Mouse (Mus musculus) v-Abl transformed pro-B cells (cell line): ENCODE measurements around the gene Xlr5a.
"Not testable (repeated sequence)": the region's sequence is repeated elsewhere in the genome, so short reads cannot be mapped to it uniquely, and the experiment has no call there.

ENCODE experiments used
- in situ Hi-C, 2 experiments: fragments of 400-800 bp; cut with MboI; formaldehyde crosslinking; loops; one replicate each; pipeline ENCODE4 v1.15.1; 2025; ENCODE audit not compliant: unreplicated experiment in 2 of 2

The Xlr5a gene

DNA sequence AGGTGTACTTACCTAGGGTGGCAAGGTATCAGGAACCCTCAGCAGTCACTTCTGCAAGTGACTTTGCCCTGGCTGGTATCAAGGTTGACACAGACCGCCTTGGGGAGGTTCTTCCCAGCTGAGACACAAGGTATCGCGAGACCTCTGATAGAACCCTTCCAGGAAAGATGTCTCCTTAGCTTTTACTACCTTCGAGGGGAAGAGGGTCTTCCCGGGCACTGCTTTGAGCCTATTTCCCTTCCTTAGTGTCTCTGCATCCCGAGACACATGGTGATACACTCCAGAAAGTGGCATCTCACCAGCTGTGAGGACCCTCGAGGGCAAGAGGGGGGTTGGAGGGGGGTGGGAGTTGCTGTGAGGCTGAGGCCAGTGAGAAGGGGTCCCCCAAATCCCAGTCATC lies 143.4 kb downstream of the Xlr5a start, which contains the start of gene DXBay18:
TSS of gene DXBay18 (minus strand) at position 101 of the 400 bp plus-strand sequence.
- in situ Hi-C loops, result not testable (repeated sequence)

DNA sequence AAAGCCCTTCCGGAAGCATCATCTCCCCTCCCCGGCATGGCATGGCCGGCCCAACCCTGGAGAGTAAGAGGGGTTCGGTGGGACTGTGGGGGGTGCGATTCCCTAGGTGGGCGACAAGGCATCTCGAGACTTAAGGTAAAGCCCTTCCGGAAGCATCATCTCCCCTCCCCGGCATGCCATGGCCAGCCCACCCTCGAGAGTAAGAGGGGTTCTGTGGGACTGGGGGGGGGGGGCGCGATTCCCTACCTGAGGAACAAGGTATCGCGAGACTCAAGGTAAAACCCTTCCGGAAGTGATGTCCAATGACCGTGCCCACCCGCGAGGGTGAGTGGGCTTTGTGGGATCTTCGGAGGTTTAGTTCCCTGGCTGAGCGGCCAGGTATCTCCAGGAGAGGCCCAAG lies 144.3 kb downstream of the Xlr5a start, which contains the start of gene Xlr5b:
TSS of gene Xlr5b (plus strand) at position 301 of the 400 bp plus-strand sequence.
- in situ Hi-C loops, result not testable (repeated sequence)

DNA sequence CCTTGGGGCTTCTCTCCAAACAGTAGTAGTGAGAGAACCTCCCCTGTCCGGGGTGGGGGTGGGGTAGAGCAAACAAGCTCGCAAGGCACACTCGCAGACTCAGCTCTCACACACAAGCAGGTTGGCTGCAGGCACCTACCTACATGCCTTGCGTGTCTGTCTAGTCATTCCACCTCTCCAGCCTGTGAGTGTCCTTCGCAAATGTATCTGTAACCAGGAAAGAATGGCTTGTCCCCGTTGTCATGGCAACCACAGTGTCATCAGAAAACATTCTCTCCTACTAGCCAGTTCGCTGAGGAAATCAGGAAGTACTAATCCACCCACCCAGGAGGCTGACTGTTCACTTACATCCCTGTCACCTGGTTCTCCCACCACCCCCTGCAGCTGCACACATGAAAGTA lies 149.6 kb downstream of the Xlr5a start:
- in situ Hi-C loops, result not testable (repeated sequence)

DNA sequence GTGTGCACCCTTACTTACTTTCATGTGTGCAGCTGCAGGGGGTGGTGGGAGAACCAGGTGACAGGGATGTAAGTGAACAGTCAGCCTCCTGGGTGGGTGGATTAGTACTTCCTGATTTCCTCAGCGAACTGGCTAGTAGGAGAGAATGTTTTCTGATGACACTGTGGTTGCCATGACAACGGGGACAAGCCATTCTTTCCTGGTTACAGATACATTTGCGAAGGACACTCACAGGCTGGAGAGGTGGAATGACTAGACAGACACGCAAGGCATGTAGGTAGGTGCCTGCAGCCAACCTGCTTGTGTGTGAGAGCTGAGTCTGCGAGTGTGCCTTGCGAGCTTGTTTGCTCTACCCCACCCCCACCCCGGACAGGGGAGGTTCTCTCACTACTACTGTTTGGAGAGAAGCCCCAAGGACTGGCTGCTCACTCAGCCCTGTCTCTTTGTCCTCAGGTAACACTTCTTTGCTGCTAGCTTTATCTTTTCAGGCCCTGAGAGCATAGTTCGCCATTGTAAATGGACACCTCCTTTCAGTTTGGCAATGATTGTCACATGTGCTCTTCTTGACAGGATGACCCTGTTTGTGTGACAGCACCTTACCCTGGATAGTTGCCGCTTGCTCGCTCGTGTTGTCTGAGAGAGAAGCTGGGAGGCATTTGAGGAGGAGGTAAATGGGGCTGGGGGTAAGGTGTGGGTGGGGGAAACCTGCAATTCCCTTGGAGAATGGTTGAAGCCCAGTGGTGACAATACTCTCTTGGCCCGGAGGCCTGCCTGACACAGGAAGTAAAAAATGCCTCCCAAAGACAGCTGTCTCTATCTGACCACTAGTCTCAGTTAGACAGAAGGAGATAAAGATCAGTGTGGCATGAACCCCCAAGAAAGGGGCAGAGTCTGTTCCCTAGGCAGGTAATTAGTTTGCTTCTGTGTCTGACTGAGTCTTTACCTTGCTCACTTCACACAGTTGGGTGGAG lies 169.6 kb downstream of the Xlr5a start:
- in situ Hi-C loops, result not testable (repeated sequence)

DNA sequence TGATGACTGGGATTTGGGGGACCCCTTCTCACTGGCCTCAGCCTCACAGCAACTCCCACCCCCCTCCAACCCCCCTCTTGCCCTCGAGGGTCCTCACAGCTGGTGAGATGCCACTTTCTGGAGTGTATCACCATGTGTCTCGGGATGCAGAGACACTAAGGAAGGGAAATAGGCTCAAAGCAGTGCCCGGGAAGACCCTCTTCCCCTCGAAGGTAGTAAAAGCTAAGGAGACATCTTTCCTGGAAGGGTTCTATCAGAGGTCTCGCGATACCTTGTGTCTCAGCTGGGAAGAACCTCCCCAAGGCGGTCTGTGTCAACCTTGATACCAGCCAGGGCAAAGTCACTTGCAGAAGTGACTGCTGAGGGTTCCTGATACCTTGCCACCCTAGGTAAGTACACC lies 176.0 kb downstream of the Xlr5a start, which contains the start of gene Gm14685:
TSS of gene Gm14685 (plus strand) at position 301 of the 400 bp plus-strand sequence.
- in situ Hi-C loops, result not testable (repeated sequence)

DNA sequence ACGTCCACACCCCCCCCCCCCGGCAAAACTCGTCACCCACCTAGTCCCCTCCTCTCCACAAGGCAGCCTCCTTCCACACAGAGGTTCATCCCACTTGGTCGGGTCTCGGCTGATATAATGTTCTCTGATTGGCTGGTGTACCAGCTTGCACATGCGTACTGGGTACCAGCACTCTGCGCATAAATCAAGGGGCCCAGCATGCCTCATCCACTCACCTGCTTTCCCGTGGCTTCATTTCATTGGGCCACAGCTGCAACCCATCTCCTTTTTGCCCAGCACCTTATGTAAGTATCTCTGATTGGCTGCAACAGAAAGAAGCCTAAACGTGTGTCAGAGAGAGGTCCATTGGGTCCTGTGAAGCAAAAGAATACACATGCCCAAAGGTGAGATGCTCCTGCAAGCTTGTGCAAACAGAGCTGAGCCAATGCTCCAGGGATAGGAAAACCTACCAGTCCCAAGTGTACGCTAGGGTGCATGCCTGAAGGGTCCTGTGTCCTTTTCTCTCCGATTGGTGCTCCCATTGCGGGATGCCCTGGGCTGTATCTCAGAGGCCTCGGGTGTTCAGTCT lies 195.8 kb downstream of the Xlr5a start, which contains the start of gene Xlr3a:
TSS of gene Xlr3a (minus strand) at position 155 of the 568 bp plus-strand sequence.
- in situ Hi-C loops, result not testable (repeated sequence)

DNA sequence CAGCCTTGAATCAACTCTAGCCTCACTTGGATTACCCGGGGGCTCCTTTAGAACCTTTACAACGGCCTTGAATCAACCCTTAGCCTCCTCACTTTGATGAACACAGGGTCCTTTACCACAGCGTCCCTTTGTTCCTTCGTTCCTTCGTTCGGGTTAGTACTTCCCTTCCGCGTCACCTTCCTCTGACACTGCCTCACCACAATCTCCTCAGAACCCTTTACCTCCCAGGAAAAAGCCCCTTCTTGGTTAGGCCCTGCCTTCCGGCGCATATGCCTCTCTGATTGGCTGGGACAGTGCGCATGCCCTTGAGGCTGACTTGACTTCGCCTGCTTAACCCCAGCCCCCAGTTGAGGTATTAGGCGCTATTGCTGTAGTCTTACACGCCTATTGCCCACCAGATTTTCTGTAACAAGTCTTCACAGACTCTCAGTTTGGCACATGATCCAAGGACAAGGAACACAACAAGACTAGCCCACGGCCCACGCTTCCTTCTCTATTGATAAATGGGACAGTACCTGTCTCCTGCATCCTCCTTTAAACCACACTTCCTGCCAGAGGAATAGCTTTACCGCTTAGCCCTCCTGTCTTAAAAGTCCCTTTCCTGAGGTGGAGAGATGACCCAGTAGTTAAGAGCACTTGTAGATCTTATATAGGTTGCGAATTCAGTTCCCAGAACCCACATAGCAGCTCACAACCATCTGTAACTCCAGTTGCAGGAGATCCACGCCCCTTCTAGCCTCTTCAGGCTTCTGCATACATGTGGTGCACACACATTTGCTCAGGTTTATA lies 210.3 kb downstream of the Xlr5a start, which contains the start of gene Xlr4a:
TSS of gene Xlr4a (minus strand) at position 212 of the 789 bp plus-strand sequence.
- in situ Hi-C loops, result not testable (repeated sequence)

DNA sequence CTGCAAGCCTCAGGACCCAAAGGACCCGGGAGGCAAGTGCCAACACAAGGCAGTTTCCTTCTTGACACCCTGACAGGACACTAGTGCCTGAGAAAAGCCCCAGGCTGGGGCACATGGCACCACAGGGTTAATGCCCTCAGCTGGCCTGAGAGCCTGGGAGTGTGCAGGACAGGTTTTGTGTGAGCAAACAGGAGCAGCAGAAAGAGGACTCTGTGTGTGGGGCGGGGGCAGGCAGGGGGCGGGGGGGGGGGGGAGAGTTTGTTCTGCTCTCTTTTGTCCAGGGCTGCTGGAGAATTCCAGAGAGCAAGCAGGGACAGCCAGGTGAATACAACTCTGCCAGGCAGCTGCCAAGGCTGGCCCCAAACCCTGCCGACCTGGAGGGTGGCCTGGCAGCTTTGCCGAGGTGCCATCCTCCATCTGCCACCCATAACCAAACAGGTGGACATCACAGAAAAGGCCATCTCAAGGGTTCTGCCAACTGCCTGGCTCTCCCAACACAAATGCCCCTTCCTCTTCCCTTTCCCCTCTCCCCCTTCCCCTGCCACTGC lies 225.9 kb downstream of the Xlr5a start:
- in situ Hi-C loops, result loop anchor here in 1 of 2 experiments (25.0 kb wide), 1 partner anchor 370 kb away; the partner anchor contains the start of gene Trex2

DNA sequence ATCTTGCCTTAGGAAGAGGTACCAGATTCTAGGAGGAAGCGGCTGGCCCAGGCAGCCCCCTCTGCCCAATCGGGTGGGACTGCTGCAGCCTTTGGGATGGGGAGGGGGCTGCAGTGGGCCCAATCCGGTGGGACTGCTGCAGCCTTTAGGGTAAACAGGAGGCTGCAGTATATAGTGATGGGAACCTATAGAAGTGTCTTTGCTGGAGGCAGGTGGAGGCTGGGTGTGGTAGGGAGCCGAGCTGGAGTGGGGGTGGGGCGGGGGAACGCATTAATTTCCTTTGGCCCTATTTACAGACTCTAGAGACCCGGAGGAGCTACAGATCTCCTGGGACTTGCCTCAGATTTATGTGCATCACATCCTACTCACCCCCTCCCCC lies 228.4 kb downstream of the Xlr5a start, which contains the start of gene Pnma3:
TSS of gene Pnma3 (plus strand) at position 373 of the 379 bp plus-strand sequence.
- in situ Hi-C loops, result loop anchor here in 1 of 2 experiments (25.0 kb wide), 1 partner anchor 373 kb away; the partner anchor contains the start of gene Trex2

DNA sequence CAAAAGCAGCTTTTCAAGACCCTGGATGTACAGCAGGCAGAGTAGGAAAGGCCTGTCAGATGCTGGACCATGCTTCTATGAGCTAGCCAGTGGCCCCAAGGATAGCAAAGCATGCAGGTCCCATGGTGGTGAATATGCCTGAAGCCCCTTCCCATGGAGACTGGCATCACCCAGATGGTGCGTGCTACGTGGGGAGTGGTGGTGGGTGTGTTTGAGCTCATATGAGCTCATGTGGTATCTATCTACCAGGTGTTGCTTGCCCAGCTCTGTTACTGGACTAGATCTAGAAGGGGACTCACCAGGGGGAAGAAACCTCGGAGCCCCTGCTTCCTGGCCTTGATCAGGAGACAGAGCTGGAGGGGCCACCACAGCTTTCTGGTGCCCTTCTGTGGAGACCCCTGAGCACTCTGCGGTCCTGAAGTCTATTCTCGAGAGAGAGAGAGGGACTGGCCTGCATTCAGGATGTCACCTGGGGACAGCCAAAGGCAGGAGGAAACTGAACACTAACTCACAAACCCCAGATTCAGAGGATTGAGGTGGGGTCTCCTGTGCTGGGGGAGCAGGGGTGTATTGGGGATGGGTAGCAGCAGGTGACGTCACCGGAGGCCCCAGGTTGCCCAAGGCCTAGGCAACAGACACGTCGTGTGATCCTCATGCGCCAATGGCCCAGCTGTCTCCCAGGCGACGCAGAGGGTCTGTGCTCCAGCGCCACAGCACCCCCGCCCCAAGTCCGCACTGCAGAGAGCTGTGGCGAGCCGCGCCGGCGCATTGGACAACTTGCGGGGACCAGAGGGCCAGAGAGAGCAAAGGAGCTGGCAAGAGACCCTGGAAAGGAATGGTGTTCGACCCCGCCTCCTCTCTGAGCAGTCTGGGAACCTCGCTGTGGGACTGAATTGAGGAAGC lies 229.0 kb downstream of the Xlr5a start:
- in situ Hi-C loops, result loop anchor here in 1 of 2 experiments (25.0 kb wide), 1 partner anchor 374 kb away; the partner anchor contains the start of gene Trex2

DNA sequence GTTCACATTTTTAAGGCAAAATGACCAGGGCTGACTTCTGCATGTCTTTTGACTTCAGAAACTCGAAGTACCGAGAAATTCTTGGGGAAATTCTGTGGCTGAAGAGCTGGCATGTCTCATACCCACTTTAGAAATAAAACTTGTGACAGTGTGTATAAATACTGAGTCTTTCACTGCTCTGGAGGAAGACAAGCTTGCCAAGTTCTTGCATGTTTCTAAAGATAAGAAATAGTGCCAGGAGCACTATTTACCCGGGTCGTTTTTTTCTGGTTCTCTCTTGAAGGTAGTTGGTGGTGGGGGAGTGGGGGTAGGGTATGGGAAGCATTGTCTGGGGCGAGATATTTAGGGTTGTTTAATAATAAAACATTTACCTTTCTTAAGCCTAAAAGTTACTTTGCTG lies 230.5 kb downstream of the Xlr5a start:
- in situ Hi-C loops, result loop anchor here in 1 of 2 experiments (25.0 kb wide), 1 partner anchor 375 kb away; the partner anchor contains the start of gene Trex2

DNA sequence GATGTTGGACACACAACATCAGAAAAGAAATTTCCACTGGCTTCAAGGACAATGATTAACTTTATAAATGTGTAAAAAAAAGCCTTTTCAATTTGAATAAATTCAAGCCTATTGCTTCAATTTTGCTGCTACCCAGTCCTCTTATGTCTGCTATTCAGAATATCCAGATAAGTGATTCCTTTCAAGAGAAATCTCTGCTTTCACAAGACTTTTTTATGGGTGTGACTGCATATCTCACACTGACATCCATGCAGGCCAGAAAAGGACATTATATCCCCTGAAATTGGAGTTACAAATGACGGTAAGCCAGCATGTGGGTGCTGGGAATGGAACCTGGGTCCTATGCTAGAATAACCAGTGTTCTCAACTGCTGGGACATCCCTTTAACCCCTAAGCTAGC lies 231.2 kb downstream of the Xlr5a start:
- in situ Hi-C loops, result loop anchor here in 1 of 2 experiments (25.0 kb wide), 1 partner anchor 376 kb away; the partner anchor contains the start of gene Trex2
